Mouse (Mus musculus): ENCODE results near the gene Nrxn3.

DNA sequence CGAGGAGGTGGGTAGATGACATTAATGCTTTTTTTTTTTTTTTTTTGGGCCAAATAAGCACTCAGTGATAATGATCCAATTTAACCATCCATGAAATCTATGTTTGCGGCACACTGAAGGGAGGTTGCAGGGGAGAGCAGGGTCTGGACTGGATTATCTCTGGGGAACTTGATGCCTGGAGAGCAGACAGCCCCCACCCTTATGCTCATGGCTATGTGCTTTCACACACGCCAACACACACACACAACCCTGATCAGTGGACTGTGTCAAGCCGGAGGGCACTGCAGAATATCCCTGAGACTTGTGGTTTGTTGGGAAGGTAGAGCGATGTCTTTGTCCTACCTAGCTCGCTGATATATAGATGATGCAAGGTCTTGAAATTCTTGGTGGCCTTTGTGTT lies 4.1 kb downstream of the Nrxn3 start:
- TF ChIP-seq CTCF (IDR thresholded peaks at IDR 0.05; ENCODE audit: borderline replicate concordance, insufficient read depth, low read length), result no peak
- TF ChIP-seq POLR2A (IDR thresholded peaks at IDR 0.05; ENCODE audit: low read depth, low read length), result no peak
